Mouse (Mus musculus) E14TG2a.4 (cell line): ENCODE results near the gene Rai14.

Experiments used
- H3K27me3 ChIP-seq: 2 replicates; pipeline ENCODE4 v1.6.1; 2014; ENCODE audit warnings: low read length, control low read depth; ENCODE audit not compliant: insufficient read depth
- H3K36me3 ChIP-seq: 2 replicates; pipeline ENCODE4 v1.6.1; 2014; ENCODE audit warnings: low read length, control low read depth; ENCODE audit not compliant: insufficient read depth
- H3K4me1 ChIP-seq: replicated peaks from 2 replicates; pipeline ENCODE4 v1.6.1; 2014; ENCODE audit warnings: low read depth, low read length, control low read depth
- H3K4me3 ChIP-seq: replicated peaks from 2 replicates; pipeline ENCODE4 v1.5.1; 2014; ENCODE audit warnings: mild to moderate bottlenecking, low read length
- H3K9me3 ChIP-seq: 2 replicates; pipeline ENCODE4 v1.6.1; 2014; ENCODE audit warnings: low read length, control low read depth
- CTCF ChIP-seq: conservative IDR thresholded peaks from 2 replicates; pipeline ENCODE4 v1.5.1; 2014; ENCODE audit warnings: low read length
- NANOG ChIP-seq: IDR thresholded peaks from 2 replicates; pipeline ENCODE4 v1.6.1; 2014; ENCODE audit warnings: borderline replicate concordance, low read length, mixed read lengths
- POU5F1 ChIP-seq: IDR thresholded peaks from 2 replicates; pipeline ENCODE4 v1.6.1; 2014; ENCODE audit warnings: low read length, borderline replicate concordance

Rai14 gene

DNA sequence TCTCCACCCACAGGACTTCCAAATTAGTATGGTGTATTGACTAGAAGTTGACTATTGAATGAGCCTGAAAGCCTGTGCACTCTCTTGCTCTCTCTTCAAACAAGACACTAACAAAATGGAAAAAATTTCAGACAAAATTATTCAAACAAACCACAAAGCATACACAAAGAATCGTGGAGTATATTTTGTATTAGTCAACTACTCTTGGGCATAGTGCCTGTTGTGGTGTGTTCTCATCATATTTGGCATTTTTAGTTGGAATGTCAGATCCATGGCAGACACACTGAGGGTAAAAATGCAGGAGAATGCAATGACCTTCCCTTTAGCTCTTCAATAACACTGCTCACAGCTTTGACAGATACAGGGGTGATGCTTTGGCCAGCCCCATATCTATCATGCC, 188.5 kb downstream of the Rai14 start:
- Histone ChIP-seq H3K27me3 (no peaks in the 10 kb centered on the region), H3K4me1 (no peaks in the 10 kb centered on the region), H3K4me3 (no peak overlapping the region), H3K9me3 (no peaks in the 10 kb centered on the region), H3K36me3 (no peaks in the 10 kb centered on the region)
- TF ChIP-seq CTCF (no peak), POU5F1 (no peak), NANOG (no peak)
